Mouse (Mus musculus) thymus, adult 2 months (tissue): ENCODE results near the gene Snrk. TPM values are rescaled to one million over a fixed set of nuclear protein-coding genes. Genes with fewer than 3 reads are reported as not detected.

Experiments used
- DNase-seq: peaks from one replicate; pipeline ENCODE4 v3.0.0; 2021
- H3K27ac ChIP-seq: fragments of 200-500 bp; 2 replicates; pipeline ENCODE4 v1.5.1; 2012; ENCODE audit warnings: low read length, control low read depth; ENCODE audit not compliant: control insufficient read depth, insufficient read depth
- H3K27me3 ChIP-seq: fragments of 200-500 bp; 2 replicates; pipeline ENCODE4 v1.6.1; 2012; ENCODE audit warnings: mild to moderate bottlenecking, low read length, moderate library complexity, mixed read lengths; ENCODE audit not compliant: control insufficient read depth, insufficient read depth
- H3K36me3 ChIP-seq: fragments of 200-500 bp; 2 replicates; pipeline ENCODE4 v1.6.1; 2012; ENCODE audit warnings: mild to moderate bottlenecking, low read length, moderate library complexity; ENCODE audit not compliant: control insufficient read depth, insufficient read depth
- H3K4me1 ChIP-seq: fragments of 200-500 bp; replicated peaks from 2 replicates; pipeline ENCODE4 v1.6.1; 2012; ENCODE audit warnings: low read length; ENCODE audit not compliant: control insufficient read depth, insufficient read depth
- H3K4me3 ChIP-seq: fragments of 200-500 bp; 2 replicates; pipeline ENCODE4 v1.5.1; 2012; ENCODE audit warnings: mild to moderate bottlenecking, low read length, control low read depth, moderate library complexity; ENCODE audit not compliant: control insufficient read depth, insufficient read depth
- CTCF ChIP-seq: fragments of 200-500 bp; IDR thresholded peaks from 2 replicates; pipeline ENCODE4 v1.5.1; 2012; ENCODE audit warnings: mild to moderate bottlenecking, control low read depth, low read length, moderate library complexity, borderline replicate concordance; ENCODE audit not compliant: control insufficient read depth, poor library complexity, insufficient read depth; ENCODE audit errors: extremely low read depth
- POLR2A ChIP-seq: fragments of 200-500 bp; IDR thresholded peaks from 2 replicates; pipeline ENCODE4 v1.6.1; 2012; ENCODE audit warnings: mild to moderate bottlenecking, low read length, control low read depth, moderate library complexity; ENCODE audit not compliant: control insufficient read depth, poor library complexity, insufficient read depth; ENCODE audit errors: extremely low read depth
- WGBS: fragments of 180-500 bp; shearing (Covaris S2); methylation state at CpG from one replicate; pipeline ENCODE4 v1.1.7; 2018; 5-methylcytosine and 5-hydroxymethylcytosine counted together
- polyA plus RNA-seq: library from polyadenylated mRNA; depleted of rRNA; stranded (reverse); fragments of >200 nt; gene quantifications from 2 replicates; pipeline ENCODE4 v1.2.3, GENCODE M21; 2012; rRNA removed

The Snrk gene
- polyA plus RNA-seq = 50.0 and 54.2 TPM in 2 replicates

DNA sequence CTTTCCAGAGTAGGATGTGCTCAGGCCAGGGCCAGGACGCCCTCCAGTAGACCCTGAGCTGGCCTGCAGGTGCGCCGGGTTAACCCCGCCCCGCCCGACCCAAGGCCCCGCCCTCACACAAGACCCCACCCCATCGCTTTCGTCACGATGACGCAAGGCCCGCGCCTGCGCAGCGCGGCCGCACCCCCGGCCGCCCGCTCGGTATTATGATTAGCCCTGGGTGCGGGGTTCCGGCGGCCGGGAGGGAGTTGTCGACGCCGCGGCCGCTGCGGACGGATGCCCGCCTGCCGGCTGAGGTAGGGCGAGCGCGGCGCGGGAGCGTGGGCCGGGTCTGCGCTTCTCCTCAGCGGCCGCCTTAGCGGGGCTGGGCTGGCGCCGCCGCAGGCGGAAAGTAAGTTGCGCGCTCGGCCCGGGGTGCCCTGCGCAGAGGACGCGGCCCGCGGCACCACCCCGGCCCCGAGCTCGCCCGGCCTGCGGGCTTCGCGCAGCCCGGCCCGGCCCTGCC, at the start of gene Snrk:
Gene Snrk, plus strand, starts transcription at position 155 of the 505 bp plus-strand sequence.
- 1% methylated on average over 67 of the region's 67 CpGs for WGBS
- H3K27ac ChIP-seq = peak within 1 kb of the TSS; percentile 27; the same call in 1 of the 2 replicates
- peak; percentile 79 for DNase-seq
- peak; percentile 15; the same call in 1 of the 2 replicates for TF ChIP-seq CTCF
- TF ChIP-seq POLR2A = peak; percentile 79
- peaks cover 7% of the 10 kb centered on the region; the same call in 1 of the 2 replicates for H3K4me1 ChIP-seq
- no peaks in the 10 kb centered on the region for H3K36me3 ChIP-seq
- H3K4me3 ChIP-seq = peak within 1 kb of the TSS; percentile 85
- H3K27me3 ChIP-seq = no peaks in the 10 kb centered on the region

DNA sequence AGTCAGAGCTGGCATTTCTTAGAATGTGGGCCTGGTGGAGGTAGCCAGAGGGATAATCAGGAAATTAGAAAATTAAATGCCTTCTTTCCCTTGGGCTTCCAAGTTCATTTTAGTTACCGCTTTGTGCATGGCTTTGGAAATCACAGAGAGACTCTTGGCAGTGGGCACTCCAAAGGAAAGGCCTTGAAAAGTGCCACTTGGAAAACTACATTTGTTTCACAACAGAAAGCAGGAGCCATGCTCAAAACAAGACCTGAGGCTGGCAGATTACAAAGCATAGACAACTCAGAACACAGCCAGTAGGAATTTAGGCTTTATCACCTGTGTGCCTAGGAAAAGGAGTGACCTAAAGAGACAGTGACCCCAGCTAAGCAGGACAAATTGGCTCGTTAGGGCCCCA, 49.4 kb upstream of the Snrk start:
- Histone ChIP-seq H3K4me1 (no peaks in the 10 kb centered on the region), H3K36me3 (no peaks in the 10 kb centered on the region), H3K27ac (no peak overlapping the region), H3K27me3 (no peaks in the 10 kb centered on the region), H3K4me3 (no peak overlapping the region)
- no peak for DNase-seq
- 89% methylated on average over 2 of the region's 2 CpGs for WGBS
- no peak for TF ChIP-seq CTCF
- no peak for TF ChIP-seq POLR2A

- no peak for TF ChIP-seq POLR2A
- TF ChIP-seq CTCF = no peak
- no peak overlapping the region for H3K4me3 ChIP-seq
- H3K36me3 ChIP-seq = no peaks in the 10 kb centered on the region
- WGBS = 84% methylated on average over 11 of the region's 11 CpGs
- no peak for DNase-seq
- H3K27ac ChIP-seq = no peak overlapping the region
- no peaks in the 10 kb centered on the region for H3K4me1 ChIP-seq
- no peaks in the 10 kb centered on the region for H3K27me3 ChIP-seq
These were observed 47.4 kb upstream of the Snrk start for GRCm38 (mm10) chr9:122069560-122070174.

GRCm38 (mm10) chr9:122073980-122074379, 43.1 kb upstream of the Snrk start:
- 53% methylated on average over 2 of the region's 2 CpGs for WGBS

GRCm38 (mm10) chr9:122074575-122074974, 42.5 kb upstream of the Snrk start:
- H3K36me3 ChIP-seq = no peaks in the 10 kb centered on the region
- no peaks in the 10 kb centered on the region for H3K27me3 ChIP-seq
- H3K4me3 ChIP-seq = no peak overlapping the region
- H3K27ac ChIP-seq = no peak overlapping the region
- no peak for DNase-seq
- WGBS = 91% methylated on average over 13 of the region's 13 CpGs
- no peak for TF ChIP-seq POLR2A
- no peaks in the 10 kb centered on the region for H3K4me1 ChIP-seq

More at GRCm38 (mm10) chr9:122073980-122074379, 43.1 kb upstream of the Snrk start:
- H3K36me3 ChIP-seq = no peaks in the 10 kb centered on the region
- TF ChIP-seq POLR2A = no peak
- TF ChIP-seq CTCF = no peak
- no peaks in the 10 kb centered on the region for H3K4me1 ChIP-seq
- H3K4me3 ChIP-seq = no peak overlapping the region
- no peak for DNase-seq
- H3K27me3 ChIP-seq = no peaks in the 10 kb centered on the region
- H3K27ac ChIP-seq = no peak overlapping the region

DNA sequence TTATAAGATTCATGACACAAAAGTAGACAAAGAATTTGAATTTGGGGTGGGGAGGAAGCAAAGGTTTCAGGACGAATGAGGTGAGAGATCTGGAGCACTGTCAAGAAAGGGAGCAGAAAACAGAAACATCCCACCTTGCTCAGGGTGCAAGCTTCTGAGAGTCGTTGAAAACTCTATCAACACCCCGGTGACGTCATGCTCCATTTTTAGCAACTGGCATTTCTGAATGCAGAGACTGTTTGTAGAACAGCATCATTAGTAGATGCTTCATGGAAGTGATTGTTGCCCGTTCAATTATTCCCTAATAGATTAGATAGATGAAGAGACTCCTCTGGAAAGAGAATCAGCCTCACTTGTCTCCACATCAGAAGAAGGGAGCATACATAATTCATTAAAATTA, 38.6 kb upstream of the Snrk start:
- 82% methylated on average over 5 of the region's 5 CpGs for WGBS
- Histone ChIP-seq H3K4me3 (no peak overlapping the region), H3K36me3 (no peaks in the 10 kb centered on the region), H3K4me1 (no peaks in the 10 kb centered on the region), H3K27me3 (no peaks in the 10 kb centered on the region), H3K27ac (no peak overlapping the region)
- DNase-seq = no peak
- no peak for TF ChIP-seq CTCF
- no peak for TF ChIP-seq POLR2A
